Mouse (Mus musculus): ENCODE data around the gene Kcnip2. TPM values are rescaled to one million over a fixed set of nuclear protein-coding genes. Genes with fewer than 3 reads are reported as not detected.

The Kcnip2 gene
- 0.45 and 0.66 TPM in 2 replicates for polyA plus RNA-seq (2014; fragmentation: Nextera tagmentation; extraction: Ambion mirVana)

- WGBS (ENCODE audit: insufficient replicate concordance), result 0% methylated on average over 28 of the region's 29 CpGs
- ATAC-seq (replicated peaks; ENCODE audit: insufficient number of reproducible peaks, low FRiP score, low TSS enrichment), result peak; percentile 32; the same call in 1 of the 2 replicates
These were observed at the start of gene Kcnip2 for GRCm38 (mm10) chr19:45815831-45816405. TSS of gene Kcnip2 (minus strand) at chr19:45816061.

GRCm38 (mm10) chr19:45855284-45855920 is 39.5 kb upstream of the Kcnip2 start:
- H3K27ac ChIP-seq (ENCODE audit: low read depth, low read length), result 0 out of 2 replicates have a peak overlapping the region, but pooled peaks have one; percentile 24
- peaks cover 12% of the 10 kb centered on the region for H3K4me1 ChIP-seq (ENCODE audit: control insufficient read depth, insufficient read depth, low read length)
- no peaks in the 10 kb centered on the region for H3K9me3 ChIP-seq (replicated peaks; ENCODE audit: control insufficient read depth, low read length)
- H3K4me3 ChIP-seq (ENCODE audit: low read depth, low read length), result no peak overlapping the region
- no peak overlapping the region for H3K9ac ChIP-seq (ENCODE audit: low read depth, low read length)
- H3K4me2 ChIP-seq, result no peak overlapping the region
- WGBS (ENCODE audit: insufficient replicate concordance), result 55% methylated on average over 8 of the region's 8 CpGs
- ATAC-seq (replicated peaks; ENCODE audit: insufficient number of reproducible peaks, low FRiP score, low TSS enrichment), result no peak
- no peaks in the 10 kb centered on the region for H3K27me3 ChIP-seq (ENCODE audit: control insufficient read depth, insufficient read depth, low read length)
- no peaks in the 10 kb centered on the region for H3K36me3 ChIP-seq (ENCODE audit: control insufficient read depth, insufficient read depth, low read length)

More at GRCm38 (mm10) chr19:45815831-45816405, at the start of gene Kcnip2:
- Histone ChIP-seq H3K4me1 (ENCODE audit: control insufficient read depth, insufficient read depth, low read length) (peaks cover 20% of the 10 kb centered on the region), H3K36me3 (ENCODE audit: control insufficient read depth, insufficient read depth, low read length) (peaks cover 3% of the 10 kb centered on the region; the same call in 1 of the 2 replicates), H3K4me3 (ENCODE audit: low read depth, low read length) (peak within 1 kb of the TSS; percentile 44), H3K27me3 (ENCODE audit: control insufficient read depth, insufficient read depth, low read length) (peaks cover 28% of the 10 kb centered on the region), H3K9me3 (replicated peaks; ENCODE audit: control insufficient read depth, low read length) (no peaks in the 10 kb centered on the region), H3K27ac (ENCODE audit: low read depth, low read length) (no peak within 1 kb of the TSS), H3K9ac (ENCODE audit: low read depth, low read length) (peak within 1 kb of the TSS; percentile 60), H3K4me2 (peak within 1 kb of the TSS; percentile 87)

GRCm38 (mm10) chr19:45854521-45854920 is 38.7 kb upstream of the Kcnip2 start:
- peak overlapping the region; percentile 42 for H3K4me2 ChIP-seq
- no peak overlapping the region for H3K9ac ChIP-seq (ENCODE audit: low read depth, low read length)
- H3K36me3 ChIP-seq (ENCODE audit: control insufficient read depth, insufficient read depth, low read length), result no peaks in the 10 kb centered on the region
- H3K9me3 ChIP-seq (replicated peaks; ENCODE audit: control insufficient read depth, low read length), result no peaks in the 10 kb centered on the region
- 48% methylated on average over 7 of the region's 7 CpGs for WGBS (ENCODE audit: insufficient replicate concordance)
- H3K4me3 ChIP-seq (ENCODE audit: low read depth, low read length), result no peak overlapping the region
- peaks cover 12% of the 10 kb centered on the region for H3K4me1 ChIP-seq (ENCODE audit: control insufficient read depth, insufficient read depth, low read length)
- H3K27me3 ChIP-seq (ENCODE audit: control insufficient read depth, insufficient read depth, low read length), result no peaks in the 10 kb centered on the region
- ATAC-seq (replicated peaks; ENCODE audit: insufficient number of reproducible peaks, low FRiP score, low TSS enrichment), result no peak
- H3K27ac ChIP-seq (ENCODE audit: low read depth, low read length), result no peak overlapping the region

GRCm38 (mm10) chr19:45847733-45848093 is 31.9 kb upstream of the Kcnip2 start:
- 81% methylated on average over 4 of the region's 4 CpGs for WGBS (ENCODE audit: insufficient replicate concordance)
- H3K27ac ChIP-seq (ENCODE audit: low read depth, low read length), result no peak overlapping the region

GRCm38 (mm10) chr19:45847016-45847732 is 31.3 kb upstream of the Kcnip2 start:
- no peak for ATAC-seq (replicated peaks; ENCODE audit: insufficient number of reproducible peaks, low FRiP score, low TSS enrichment)
- H3K27me3 ChIP-seq (ENCODE audit: control insufficient read depth, insufficient read depth, low read length), result no peaks in the 10 kb centered on the region
- H3K9me3 ChIP-seq (replicated peaks; ENCODE audit: control insufficient read depth, low read length), result no peaks in the 10 kb centered on the region
- WGBS (ENCODE audit: insufficient replicate concordance), result 89% methylated on average over 3 of the region's 3 CpGs
- no peak overlapping the region for H3K4me2 ChIP-seq
- no peak overlapping the region for H3K4me3 ChIP-seq (ENCODE audit: low read depth, low read length)
- no peaks in the 10 kb centered on the region for H3K36me3 ChIP-seq (ENCODE audit: control insufficient read depth, insufficient read depth, low read length)
- H3K9ac ChIP-seq (ENCODE audit: low read depth, low read length), result no peak overlapping the region
- H3K27ac ChIP-seq (ENCODE audit: low read depth, low read length), result no peak overlapping the region
- peaks cover 2% of the 10 kb centered on the region; the same call in 1 of the 2 replicates for H3K4me1 ChIP-seq (ENCODE audit: control insufficient read depth, insufficient read depth, low read length)

More at GRCm38 (mm10) chr19:45847733-45848093, 31.9 kb upstream of the Kcnip2 start:
- ATAC-seq (replicated peaks; ENCODE audit: insufficient number of reproducible peaks, low FRiP score, low TSS enrichment), result no peak
- H3K4me2 ChIP-seq, result no peak overlapping the region
- H3K27me3 ChIP-seq (ENCODE audit: control insufficient read depth, insufficient read depth, low read length), result no peaks in the 10 kb centered on the region
- H3K9me3 ChIP-seq (replicated peaks; ENCODE audit: control insufficient read depth, low read length), result no peaks in the 10 kb centered on the region
- H3K4me3 ChIP-seq (ENCODE audit: low read depth, low read length), result no peak overlapping the region
- no peaks in the 10 kb centered on the region for H3K36me3 ChIP-seq (ENCODE audit: control insufficient read depth, insufficient read depth, low read length)
- no peak overlapping the region for H3K9ac ChIP-seq (ENCODE audit: low read depth, low read length)
- peaks cover 2% of the 10 kb centered on the region; the same call in 1 of the 2 replicates for H3K4me1 ChIP-seq (ENCODE audit: control insufficient read depth, insufficient read depth, low read length)

GRCm38 (mm10) chr19:45844209-45844608 is 28.3 kb upstream of the Kcnip2 start:
- no peaks in the 10 kb centered on the region for H3K9me3 ChIP-seq (replicated peaks; ENCODE audit: control insufficient read depth, low read length)
- H3K4me3 ChIP-seq (ENCODE audit: low read depth, low read length), result no peak overlapping the region
- WGBS (ENCODE audit: insufficient replicate concordance), result 76% methylated on average over 3 of the region's 3 CpGs
- no peak for ATAC-seq (replicated peaks; ENCODE audit: insufficient number of reproducible peaks, low FRiP score, low TSS enrichment)
- H3K36me3 ChIP-seq (ENCODE audit: control insufficient read depth, insufficient read depth, low read length), result no peaks in the 10 kb centered on the region
- no peaks in the 10 kb centered on the region for H3K27me3 ChIP-seq (ENCODE audit: control insufficient read depth, insufficient read depth, low read length)
- H3K4me2 ChIP-seq, result no peak overlapping the region
- H3K4me1 ChIP-seq (ENCODE audit: control insufficient read depth, insufficient read depth, low read length), result peaks cover 2% of the 10 kb centered on the region; the same call in 1 of the 2 replicates
- no peak overlapping the region for H3K27ac ChIP-seq (ENCODE audit: low read depth, low read length)
- no peak overlapping the region for H3K9ac ChIP-seq (ENCODE audit: low read depth, low read length)

GRCm38 (mm10) chr19:45843424-45843823 is 27.6 kb upstream of the Kcnip2 start:
- Histone ChIP-seq H3K27ac (ENCODE audit: low read depth, low read length) (no peak overlapping the region), H3K9me3 (replicated peaks; ENCODE audit: control insufficient read depth, low read length) (no peaks in the 10 kb centered on the region), H3K4me2 (peak overlapping the region; percentile 11; the same call in 1 of the 2 replicates), H3K9ac (ENCODE audit: low read depth, low read length) (no peak overlapping the region), H3K4me1 (ENCODE audit: control insufficient read depth, insufficient read depth, low read length) (peaks cover 2% of the 10 kb centered on the region; the same call in 1 of the 2 replicates), H3K4me3 (ENCODE audit: low read depth, low read length) (no peak overlapping the region), H3K27me3 (ENCODE audit: control insufficient read depth, insufficient read depth, low read length) (no peaks in the 10 kb centered on the region), H3K36me3 (ENCODE audit: control insufficient read depth, insufficient read depth, low read length) (no peaks in the 10 kb centered on the region)
- ATAC-seq (replicated peaks; ENCODE audit: insufficient number of reproducible peaks, low FRiP score, low TSS enrichment), result no peak
- 23% methylated on average over 10 of the region's 10 CpGs for WGBS (ENCODE audit: insufficient replicate concordance)

- H3K27ac ChIP-seq (ENCODE audit: low read depth, low read length), result no peak overlapping the region
- no peaks in the 10 kb centered on the region for H3K9me3 ChIP-seq (replicated peaks; ENCODE audit: control insufficient read depth, low read length)
- peak overlapping the region; percentile 10; the same call in 1 of the 2 replicates for H3K9ac ChIP-seq (ENCODE audit: low read depth, low read length)
- no peak overlapping the region for H3K4me3 ChIP-seq (ENCODE audit: low read depth, low read length)
- H3K4me2 ChIP-seq, result no peak overlapping the region
- ATAC-seq (replicated peaks; ENCODE audit: insufficient number of reproducible peaks, low FRiP score, low TSS enrichment), result no peak
- H3K27me3 ChIP-seq (ENCODE audit: control insufficient read depth, insufficient read depth, low read length), result no peaks in the 10 kb centered on the region
- WGBS (ENCODE audit: insufficient replicate concordance), result 79% methylated on average over 12 of the region's 12 CpGs
- peaks cover 4% of the 10 kb centered on the region; the same call in 1 of the 2 replicates for H3K4me1 ChIP-seq (ENCODE audit: control insufficient read depth, insufficient read depth, low read length)
- H3K36me3 ChIP-seq (ENCODE audit: control insufficient read depth, insufficient read depth, low read length), result no peaks in the 10 kb centered on the region
These were observed 21.5 kb upstream of the Kcnip2 start for GRCm38 (mm10) chr19:45837050-45837994.

Data from heart, embryonic 11.5 days (tissue).